Mouse (Mus musculus) lung, embryonic 16.5 days (tissue): ENCODE measurements around the gene Tas1r3. TPM values are rescaled to one million over a fixed set of nuclear protein-coding genes. Genes with fewer than 3 reads are reported as not detected.

ENCODE experiments used
- ATAC-seq: fragments of 200-750 bp; cut with Nextera tagmentation; 2 replicates; pipeline ENCODE4 v1.8.0; 2017; ENCODE audit warnings: low read depth, mild to moderate bottlenecking, moderate library complexity
- H3K27ac ChIP-seq: fragments of 300-500 bp; sonication (generic); 2 replicates; pipeline ENCODE4 v1.5.1; 2014; ENCODE audit warnings: mild to moderate bottlenecking, control low read depth, low read length
- H3K27me3 ChIP-seq: fragments of 300-500 bp; sonication (generic); 2 replicates; pipeline ENCODE4 v1.6.1; 2014; ENCODE audit warnings: low read depth, low read length, mixed read lengths; ENCODE audit not compliant: control insufficient read depth, insufficient read depth
- H3K36me3 ChIP-seq: fragments of 300-500 bp; sonication (generic); 2 replicates; pipeline ENCODE4 v1.6.1; 2014; ENCODE audit warnings: low read length; ENCODE audit not compliant: control insufficient read depth, insufficient read depth
- H3K4me1 ChIP-seq: fragments of 300-500 bp; sonication (generic); replicated peaks from 2 replicates; pipeline ENCODE4 v1.6.1; 2014; ENCODE audit warnings: low read length, mixed read lengths; ENCODE audit not compliant: control insufficient read depth, insufficient read depth
- H3K4me2 ChIP-seq: fragments of 300-500 bp; sonication (generic); 2 replicates; pipeline ENCODE4 v1.6.1; 2014; ENCODE audit warnings: low read depth, low read length, control low read depth
- H3K4me3 ChIP-seq: fragments of 300-500 bp; sonication (generic); 2 replicates; pipeline ENCODE4 v1.5.1; 2014; ENCODE audit warnings: mild to moderate bottlenecking, low read length, control low read depth
- H3K9ac ChIP-seq: fragments of 300-500 bp; sonication (generic); 2 replicates; pipeline ENCODE4 v1.6.1; 2014; ENCODE audit warnings: low read length, control low read depth
- H3K9me3 ChIP-seq: fragments of 300-500 bp; sonication (generic); 2 replicates; pipeline ENCODE4 v1.6.1; 2016; ENCODE audit warnings: low read length; ENCODE audit not compliant: control insufficient read depth
- WGBS: fragments of 180-500 bp; shearing (Covaris S2); extraction: QIAGEN DNeasy Blood & Tissue Kit; methylation state at CpG from one replicate; pipeline ENCODE4 v1.1.7; 2014; 5-methylcytosine and 5-hydroxymethylcytosine counted together
- polyA plus RNA-seq: library from polyadenylated mRNA; unstranded; fragments of >200 nt; fragmentation: Nextera tagmentation; extraction: Ambion mirVana; gene quantifications from 2 replicates; pipeline ENCODE4 v1.2.1, GENCODE M21; 2015

Tas1r3 gene
- polyA plus RNA-seq, 1 experiment from 2014 or later = 0.30 TPM

DNA sequence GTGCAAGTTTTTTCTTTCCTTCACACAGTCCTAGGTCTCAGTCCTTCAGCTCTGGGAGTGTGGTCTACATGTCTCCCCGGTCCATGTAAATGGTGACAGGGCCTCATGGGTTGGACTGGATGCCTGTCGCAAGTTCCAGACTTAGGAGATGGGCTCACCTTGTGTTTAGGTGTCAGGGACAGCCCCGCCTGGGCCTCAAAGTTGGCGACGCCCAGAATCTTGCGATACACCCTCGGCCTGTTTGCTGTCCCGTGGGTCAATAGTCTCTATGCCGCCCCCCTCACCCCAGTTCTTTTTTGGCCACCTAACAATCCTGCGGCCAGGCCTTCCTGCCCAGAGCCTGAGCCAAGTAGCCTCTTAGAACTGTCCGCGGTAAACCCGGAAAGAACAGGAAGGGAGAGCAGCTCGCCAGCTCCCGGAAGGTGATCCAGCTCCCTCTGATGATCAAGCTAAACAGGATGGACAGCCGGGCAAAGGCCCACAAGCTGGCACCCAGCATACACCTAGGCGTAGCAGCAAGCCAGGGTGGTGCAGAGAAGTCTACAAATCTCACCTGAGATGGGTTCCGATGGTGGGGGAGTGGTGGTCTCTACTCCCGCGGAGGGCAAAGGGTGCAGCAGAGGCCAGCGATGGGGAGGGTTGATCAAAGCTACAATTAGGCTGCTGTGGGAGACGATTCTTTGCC is 5.6 kb upstream of the Tas1r3 start:
- peak overlapping the region; percentile 36 for H3K27ac ChIP-seq
- no peaks in the 10 kb centered on the region for H3K9me3 ChIP-seq
- H3K4me2 ChIP-seq = peak overlapping the region; percentile 84
- ATAC-seq = peak; percentile 41
- H3K27me3 ChIP-seq = no peaks in the 10 kb centered on the region
- 7% methylated on average over 22 of the region's 22 CpGs for WGBS
- peak overlapping the region; percentile 84 for H3K9ac ChIP-seq
- H3K4me3 ChIP-seq = peak overlapping the region; percentile 80
- H3K4me1 ChIP-seq = peaks cover 18% of the 10 kb centered on the region
- peaks cover 23% of the 10 kb centered on the region for H3K36me3 ChIP-seq

DNA sequence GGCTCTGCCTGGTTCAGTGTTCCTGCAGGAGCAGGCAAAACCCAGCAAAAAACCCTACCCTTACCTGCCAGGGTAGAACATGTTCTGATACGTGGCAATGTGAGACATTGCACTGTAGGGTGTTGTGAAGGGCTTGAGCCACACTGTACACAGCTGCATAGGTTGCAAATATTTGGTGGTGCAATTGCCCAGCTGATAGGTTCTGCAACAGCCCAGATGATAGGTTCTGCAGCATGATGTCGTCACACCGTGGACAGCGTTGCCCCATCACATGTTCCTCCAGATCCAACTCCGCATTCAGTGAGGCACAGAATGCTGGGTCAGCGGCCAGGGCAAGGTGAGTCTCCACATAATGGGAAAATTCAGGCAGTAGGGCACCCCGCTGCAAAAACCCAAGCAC is 1.4 kb downstream of the Tas1r3 start:
- Histone ChIP-seq H3K9me3 (no peaks in the 10 kb centered on the region), H3K4me2 (no peak overlapping the region), H3K27me3 (no peaks in the 10 kb centered on the region), H3K9ac (no peak overlapping the region), H3K36me3 (peaks cover 20% of the 10 kb centered on the region), H3K4me1 (no peaks in the 10 kb centered on the region), H3K27ac (no peak overlapping the region), H3K4me3 (no peak overlapping the region)
- ATAC-seq = no peak
- 86% methylated on average over 7 of the region's 7 CpGs for WGBS

- Histone ChIP-seq H3K4me2 (no peak overlapping the region), H3K27me3 (no peaks in the 10 kb centered on the region), H3K36me3 (peaks cover 21% of the 10 kb centered on the region), H3K4me3 (no peak overlapping the region), H3K27ac (no peak overlapping the region), H3K9ac (no peak overlapping the region), H3K4me1 (no peaks in the 10 kb centered on the region), H3K9me3 (no peaks in the 10 kb centered on the region)
- 14% methylated on average over 13 of the region's 13 CpGs for WGBS
- ATAC-seq = peak; percentile 58
These were observed 3.8 kb downstream of the Tas1r3 start for GRCm38 (mm10) chr4:155859318-155859717.

DNA sequence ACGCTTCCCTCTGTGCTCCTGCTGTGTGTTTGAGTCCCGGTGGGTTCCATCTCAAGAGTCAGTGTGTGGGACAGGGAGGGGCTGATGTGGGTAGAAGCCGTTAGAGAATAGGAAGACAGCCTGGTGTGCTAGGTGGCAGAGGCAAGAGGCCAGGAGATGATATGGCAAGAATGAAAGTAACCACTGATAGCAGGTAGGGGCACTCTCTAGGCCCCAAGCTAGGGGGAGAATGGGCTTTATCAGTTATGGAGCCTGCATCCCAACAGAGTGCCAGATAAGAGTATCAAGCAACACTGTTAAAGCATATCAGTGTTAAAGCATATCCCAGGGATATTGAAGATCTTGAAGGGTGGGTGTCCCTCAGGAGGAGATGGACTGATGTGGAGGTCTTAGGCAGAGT is 6.3 kb downstream of the Tas1r3 start:
- Histone ChIP-seq H3K4me1 (no peaks in the 10 kb centered on the region), H3K9ac (no peak overlapping the region), H3K27me3 (no peaks in the 10 kb centered on the region), H3K4me2 (no peak overlapping the region), H3K27ac (no peak overlapping the region), H3K36me3 (peaks cover 26% of the 10 kb centered on the region), H3K4me3 (no peak overlapping the region), H3K9me3 (no peaks in the 10 kb centered on the region)
- 86% methylated on average over 3 of the region's 3 CpGs for WGBS
- ATAC-seq = no peak

GRCm38 (mm10) chr4:155856071-155856470 is 7.1 kb downstream of the Tas1r3 start:
- no peak for ATAC-seq
- WGBS = 84% methylated on average over 12 of the region's 12 CpGs

GRCm38 (mm10) chr4:155854991-155855390 is 8.2 kb downstream of the Tas1r3 start:
- Histone ChIP-seq H3K4me3 (no peak overlapping the region), H3K4me2 (no peak overlapping the region), H3K27ac (no peak overlapping the region), H3K36me3 (peaks cover 26% of the 10 kb centered on the region), H3K9me3 (no peaks in the 10 kb centered on the region), H3K9ac (no peak overlapping the region), H3K4me1 (no peaks in the 10 kb centered on the region), H3K27me3 (no peaks in the 10 kb centered on the region)
- WGBS = 89% methylated on average over 12 of the region's 12 CpGs
- ATAC-seq = no peak

More at GRCm38 (mm10) chr4:155856071-155856470, 7.1 kb downstream of the Tas1r3 start:
- Histone ChIP-seq H3K36me3 (peaks cover 26% of the 10 kb centered on the region), H3K4me3 (no peak overlapping the region), H3K27ac (no peak overlapping the region), H3K4me2 (no peak overlapping the region), H3K27me3 (no peaks in the 10 kb centered on the region), H3K9me3 (no peaks in the 10 kb centered on the region), H3K4me1 (no peaks in the 10 kb centered on the region), H3K9ac (no peak overlapping the region)

DNA sequence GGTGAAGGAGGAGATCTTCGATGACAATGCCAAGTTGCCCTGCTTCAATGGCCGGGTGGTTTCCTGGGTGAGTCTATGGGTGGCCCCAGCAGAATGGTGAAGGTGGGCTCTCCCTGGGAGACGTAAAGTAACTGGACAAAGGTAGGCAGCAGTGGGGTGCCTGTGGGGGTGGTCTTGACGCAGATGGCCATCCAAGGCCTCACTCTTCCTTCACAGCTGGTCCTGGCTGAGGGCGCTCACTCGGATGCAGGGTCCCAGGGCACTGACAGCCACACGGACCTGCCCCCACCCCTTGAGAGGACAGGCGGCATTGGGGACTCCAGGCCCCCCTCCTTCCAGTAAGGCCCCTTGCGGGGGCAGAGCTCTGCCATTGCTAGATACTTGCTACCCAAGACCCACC is 9.7 kb downstream of the Tas1r3 start:
- Histone ChIP-seq H3K27ac (no peak overlapping the region), H3K4me1 (peaks cover 9% of the 10 kb centered on the region), H3K9ac (no peak overlapping the region), H3K27me3 (no peaks in the 10 kb centered on the region), H3K4me3 (no peak overlapping the region), H3K4me2 (no peak overlapping the region), H3K9me3 (no peaks in the 10 kb centered on the region), H3K36me3 (peaks cover 24% of the 10 kb centered on the region)
- 83% methylated on average over 8 of the region's 9 CpGs for WGBS
- ATAC-seq = no peak

DNA sequence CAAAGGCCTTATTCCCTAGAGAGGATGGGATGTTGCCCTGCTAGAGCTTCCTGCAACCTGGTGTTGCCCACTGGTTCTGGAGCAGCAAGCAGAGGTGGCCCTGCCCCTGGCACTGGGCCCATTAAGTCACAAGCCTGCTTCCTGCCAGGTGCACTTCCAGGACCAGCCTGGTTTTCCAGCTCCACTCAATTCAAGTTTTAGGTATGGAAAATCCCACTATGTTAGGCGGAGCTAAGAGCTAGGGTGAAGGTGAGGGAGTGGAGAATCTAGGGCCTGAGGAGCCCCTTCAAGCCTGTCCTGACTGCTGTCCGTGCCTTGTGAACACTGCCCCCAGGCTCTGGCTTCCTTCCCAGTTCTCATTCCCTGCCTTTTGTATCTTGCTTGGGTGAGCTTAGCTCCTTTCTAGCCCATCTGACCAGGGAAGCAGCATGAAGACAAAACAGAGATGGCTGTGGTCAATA is 11.2 kb downstream of the Tas1r3 start:
- Histone ChIP-seq H3K36me3 (peaks cover 19% of the 10 kb centered on the region), H3K27me3 (no peaks in the 10 kb centered on the region), H3K4me2 (no peak overlapping the region), H3K4me1 (peaks cover 14% of the 10 kb centered on the region), H3K9ac (no peak overlapping the region), H3K9me3 (no peaks in the 10 kb centered on the region), H3K27ac (no peak overlapping the region), H3K4me3 (no peak overlapping the region)
- no peak for ATAC-seq
- 78% methylated on average over 2 of the region's 2 CpGs for WGBS

GRCm38 (mm10) chr4:155851368-155851767 is 11.8 kb downstream of the Tas1r3 start:
- no peak overlapping the region for H3K4me3 ChIP-seq

More at GRCm38 (mm10) chr4:155851368-155851767, 11.8 kb downstream of the Tas1r3 start:
- ATAC-seq = no peak
- Histone ChIP-seq H3K9ac (no peak overlapping the region), H3K27me3 (no peaks in the 10 kb centered on the region), H3K4me2 (no peak overlapping the region), H3K27ac (no peak overlapping the region), H3K36me3 (peaks cover 19% of the 10 kb centered on the region), H3K9me3 (no peaks in the 10 kb centered on the region), H3K4me1 (peaks cover 19% of the 10 kb centered on the region)
- WGBS = 88% methylated on average over 3 of the region's 3 CpGs
